Mouse (Mus musculus): ENCODE measurements around the gene Emg1.

DNA sequence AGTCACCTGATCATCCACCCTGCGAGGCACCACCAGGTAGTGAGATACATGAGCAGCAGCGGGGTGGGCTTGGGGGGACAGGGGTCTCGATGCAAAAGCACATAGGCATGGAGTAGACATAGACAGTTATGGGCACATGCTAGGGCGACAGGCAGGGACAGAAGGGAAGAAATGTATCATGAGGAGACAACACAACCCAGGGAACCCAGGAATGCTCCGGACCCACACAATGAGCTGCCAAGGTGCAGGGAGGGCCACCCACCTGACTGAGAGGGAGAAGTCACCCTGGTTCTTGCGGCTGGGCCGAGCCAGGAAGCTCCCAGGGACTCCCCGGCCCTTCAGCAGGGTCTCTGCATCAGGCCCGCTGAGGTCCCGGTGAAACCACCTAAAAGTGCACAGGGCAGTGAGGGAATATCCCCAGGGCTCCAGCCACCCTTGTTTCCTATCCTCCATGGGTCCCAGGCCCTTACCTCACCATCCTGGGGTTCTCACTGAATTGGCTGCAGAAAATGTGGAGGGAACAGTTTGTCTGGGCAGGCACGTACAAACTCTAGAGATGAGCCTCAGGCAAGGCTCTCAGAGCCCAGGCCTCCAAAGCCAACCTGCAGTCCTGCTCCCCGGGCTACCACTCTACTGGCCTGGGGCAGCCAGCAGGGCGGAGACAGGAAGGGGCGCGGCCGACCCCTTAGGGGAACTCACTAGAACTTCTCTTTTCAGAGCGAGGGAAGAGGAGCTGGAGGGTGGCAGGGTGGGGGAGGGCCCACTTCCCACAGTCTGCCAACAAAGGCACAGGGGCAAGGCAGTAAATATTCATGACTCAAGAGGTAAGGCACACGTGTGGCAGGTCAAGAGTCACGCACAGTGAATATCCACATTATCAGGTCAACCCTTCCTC lies 20.7 kb upstream of the Emg1 start:
- TF ChIP-seq CHD2 (IDR thresholded peaks at IDR 0.05; ENCODE audit: low read depth, low read length) (no peak), ZC3H11A (IDR thresholded peaks at IDR 0.05; ENCODE audit: borderline replicate concordance, low read depth, low read length) (no peak), ZNF384 (IDR thresholded peaks at IDR 0.05; ENCODE audit: low read depth, low read length) (no peak), HCFC1 (IDR thresholded peaks at IDR 0.05; ENCODE audit: borderline replicate concordance, insufficient read depth, low read length) (no peak), MAFK (IDR thresholded peaks at IDR 0.05; ENCODE audit: insufficient read depth, low read depth, low read length) (no peak)

All from ES-E14 (cell line).